Mouse (Mus musculus) stomach, embryonic 15.5 days (tissue): ENCODE results near the gene Smok3b. TPM values are rescaled to one million over a fixed set of nuclear protein-coding genes. Genes with fewer than 3 reads are reported as not detected.
A peak's percentile ranks its signal among the peaks of the same experiment; 100 is the strongest.
"Not testable (repeated sequence)": the region's sequence is repeated elsewhere in the genome, so short reads cannot be mapped to it uniquely, and the experiment has no call there.

Experiments used
- ATAC-seq: fragments of 200-750 bp; cut with Nextera tagmentation; 2 replicates; pipeline ENCODE4 v1.8.0; 2017; ENCODE audit warnings: low read depth, moderate number of reproducible peaks, moderate TSS enrichment; ENCODE audit not compliant: insufficient read depth, low FRiP score
- H3K27ac ChIP-seq: fragments of 300-500 bp; sonication (generic); 2 replicates; pipeline ENCODE4 v1.5.1; 2015; ENCODE audit warnings: mild to moderate bottlenecking, inconsistent platforms
- H3K27me3 ChIP-seq: fragments of 300-500 bp; sonication (generic); replicated peaks from 2 replicates; pipeline ENCODE4 v1.6.1; 2015; ENCODE audit warnings: inconsistent platforms
- H3K36me3 ChIP-seq: fragments of 300-500 bp; sonication (generic); 2 replicates; pipeline ENCODE4 v1.6.1; 2015; ENCODE audit warnings: inconsistent platforms
- H3K4me1 ChIP-seq: fragments of 300-500 bp; sonication (generic); 2 replicates; pipeline ENCODE4 v1.6.1; 2015; ENCODE audit warnings: inconsistent platforms
- H3K4me2 ChIP-seq: fragments of 300-500 bp; sonication (generic); 2 replicates; pipeline ENCODE4 v1.6.1; 2015; ENCODE audit warnings: mild to moderate bottlenecking, inconsistent platforms
- H3K4me3 ChIP-seq: fragments of 300-500 bp; sonication (generic); replicated peaks from 2 replicates; pipeline ENCODE4 v1.5.1; 2015; ENCODE audit warnings: inconsistent platforms
- H3K9ac ChIP-seq: fragments of 300-500 bp; sonication (generic); 2 replicates; pipeline ENCODE4 v1.6.1; 2015; ENCODE audit warnings: inconsistent platforms
- H3K9me3 ChIP-seq: fragments of 300-500 bp; sonication (generic); 2 replicates; pipeline ENCODE4 v1.6.1; 2016; ENCODE audit warnings: inconsistent platforms
- WGBS: fragments of 180-500 bp; shearing (Covaris S2); methylation state at CpG from one replicate; pipeline ENCODE4 v1.1.7; 2015; 5-methylcytosine and 5-hydroxymethylcytosine counted together
- polyA plus RNA-seq: library from polyadenylated mRNA; unstranded; fragments of >200 nt; fragmentation: Nextera tagmentation; extraction: Ambion mirVana; gene quantifications from 2 replicates; pipeline ENCODE4 v1.2.1, GENCODE M21; 2015

The Smok3b gene
- polyA plus RNA-seq, 1 experiment from 2014 or later: not detected

DNA sequence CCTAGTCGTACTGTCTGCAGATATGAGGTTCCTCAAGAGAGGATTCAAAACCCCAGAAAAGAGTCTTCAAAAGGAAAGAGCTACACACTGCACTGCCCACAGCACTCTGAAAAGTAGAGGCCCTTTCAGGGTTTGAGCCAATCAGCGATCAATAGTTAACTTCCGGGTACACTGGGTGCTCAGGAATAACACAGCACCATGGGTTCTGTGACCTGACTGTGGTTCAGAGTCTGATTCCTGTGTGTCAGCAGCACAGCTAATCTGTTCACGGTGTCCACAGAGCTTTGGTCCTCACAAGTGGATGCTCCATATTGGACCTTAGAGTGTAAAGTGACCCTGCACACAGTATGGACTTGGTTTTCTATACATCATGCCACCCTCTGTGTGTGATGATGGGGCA, 1.7 kb upstream of the Smok3b start:
- H3K27me3 ChIP-seq, H3K4me3 ChIP-seq, H3K9ac ChIP-seq, H3K4me1 ChIP-seq, H3K4me2 ChIP-seq, H3K27ac ChIP-seq, H3K9me3 ChIP-seq, ATAC-seq, H3K36me3 ChIP-seq: not testable (repeated sequence)
- 86% methylated on average over 4 of the region's 4 CpGs for WGBS

DNA sequence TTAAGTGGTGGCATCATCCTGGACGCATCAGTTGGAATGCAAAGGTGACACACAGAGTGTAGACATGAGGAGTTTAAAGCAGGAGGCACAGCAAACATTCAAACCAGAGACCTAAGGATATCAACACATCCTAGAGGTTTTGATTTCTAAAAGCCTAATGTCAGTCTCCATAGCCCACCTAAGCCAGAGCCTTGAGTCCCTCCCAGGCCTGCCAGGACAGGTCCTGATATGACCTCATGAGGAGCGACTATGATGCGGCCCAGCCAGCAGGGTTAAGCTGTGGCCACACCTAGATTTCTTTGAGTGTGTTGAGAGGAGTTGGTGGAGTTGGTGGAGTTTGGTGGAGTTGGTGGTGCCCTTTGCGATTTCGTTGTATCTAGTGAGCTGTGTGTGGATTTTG, 31.7 kb downstream of the Smok3b start, which contains the start of gene Smok3c:
TSS of gene Smok3c (plus strand) at position 301 of the 400 bp plus-strand sequence.
- not testable (repeated sequence) for H3K9me3 ChIP-seq, H3K4me1 ChIP-seq, H3K27me3 ChIP-seq, H3K4me3 ChIP-seq, H3K4me2 ChIP-seq, H3K36me3 ChIP-seq, ATAC-seq, H3K27ac ChIP-seq, H3K9ac ChIP-seq
- WGBS: no CpG with 5 or more reads among the region's 5 CpGs

DNA sequence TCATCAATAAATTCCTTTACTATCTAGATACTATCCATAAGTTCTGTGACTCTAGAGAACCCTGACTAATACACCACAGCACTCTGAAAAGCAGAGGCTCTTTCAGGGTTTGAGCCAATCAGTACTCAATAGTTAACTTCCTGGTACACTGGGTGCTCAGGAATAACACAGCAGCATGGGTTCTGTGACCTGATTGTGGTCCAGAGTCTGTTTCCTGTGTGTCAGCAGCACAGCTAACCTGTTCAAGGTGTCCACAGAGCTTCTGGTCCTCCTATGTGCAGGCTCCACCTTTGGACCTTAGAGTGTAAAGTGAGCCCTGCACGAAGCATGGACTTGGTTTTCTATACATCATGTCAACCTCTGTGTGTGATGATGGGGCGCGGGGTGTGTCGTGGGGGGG, 52.6 kb downstream of the Smok3b start:
- Histone ChIP-seq H3K36me3 (no peaks in the 10 kb centered on the region), H3K4me1 (no peaks in the 10 kb centered on the region), H3K27me3 (no peaks in the 10 kb centered on the region), H3K4me2 (no peak overlapping the region), H3K9ac (no peak overlapping the region), H3K9me3 (no peaks in the 10 kb centered on the region), H3K27ac (no peak overlapping the region), H3K4me3 (no peak overlapping the region)
- 85% methylated on average over 4 of the region's 4 CpGs for WGBS
- ATAC-seq: no peak

GRCm38 (mm10) chr5:138075684-138076083, 54.5 kb downstream of the Smok3b start:
- H3K27me3 ChIP-seq: no peaks in the 10 kb centered on the region

GRCm38 (mm10) chr5:138076148-138076547, 54.9 kb downstream of the Smok3b start:
- ATAC-seq: no peak

More at GRCm38 (mm10) chr5:138075684-138076083, 54.5 kb downstream of the Smok3b start:
- Histone ChIP-seq H3K36me3 (no peaks in the 10 kb centered on the region), H3K9ac (no peak overlapping the region), H3K4me3 (no peak overlapping the region), H3K4me2 (no peak overlapping the region), H3K9me3 (no peaks in the 10 kb centered on the region), H3K4me1 (no peaks in the 10 kb centered on the region), H3K27ac (no peak overlapping the region)
- ATAC-seq: no peak
- 73% methylated on average over 3 of the region's 3 CpGs for WGBS

GRCm38 (mm10) chr5:138080456-138080855, 59.2 kb downstream of the Smok3b start:
- H3K27me3 ChIP-seq: no peaks in the 10 kb centered on the region
- no peaks in the 10 kb centered on the region for H3K4me1 ChIP-seq
- no peak overlapping the region for H3K27ac ChIP-seq
- H3K4me2 ChIP-seq: no peak overlapping the region
- H3K4me3 ChIP-seq: no peak overlapping the region
- ATAC-seq: no peak
- no peaks in the 10 kb centered on the region for H3K9me3 ChIP-seq
- H3K9ac ChIP-seq: no peak overlapping the region
- no peaks in the 10 kb centered on the region for H3K36me3 ChIP-seq
- 85% methylated on average over 5 of the region's 5 CpGs for WGBS

More at GRCm38 (mm10) chr5:138076148-138076547, 54.9 kb downstream of the Smok3b start:
- H3K4me3 ChIP-seq: no peak overlapping the region
- H3K27ac ChIP-seq: no peak overlapping the region
- no peak overlapping the region for H3K9ac ChIP-seq
- no peaks in the 10 kb centered on the region for H3K36me3 ChIP-seq
- no peak overlapping the region for H3K4me2 ChIP-seq
- no peaks in the 10 kb centered on the region for H3K4me1 ChIP-seq
- WGBS: 56% methylated on average over 2 of the region's 2 CpGs
- H3K9me3 ChIP-seq: no peaks in the 10 kb centered on the region
- no peaks in the 10 kb centered on the region for H3K27me3 ChIP-seq

GRCm38 (mm10) chr5:138081446-138081845, 60.2 kb downstream of the Smok3b start:
- H3K4me1 ChIP-seq: no peaks in the 10 kb centered on the region
- H3K9ac ChIP-seq: no peak overlapping the region
- no peaks in the 10 kb centered on the region for H3K27me3 ChIP-seq
- no peak overlapping the region for H3K4me3 ChIP-seq
- no peaks in the 10 kb centered on the region for H3K36me3 ChIP-seq
- ATAC-seq: no peak
- 86% methylated on average over 9 of the region's 9 CpGs for WGBS
- H3K27ac ChIP-seq: no peak overlapping the region
- no peaks in the 10 kb centered on the region for H3K9me3 ChIP-seq
- no peak overlapping the region for H3K4me2 ChIP-seq

DNA sequence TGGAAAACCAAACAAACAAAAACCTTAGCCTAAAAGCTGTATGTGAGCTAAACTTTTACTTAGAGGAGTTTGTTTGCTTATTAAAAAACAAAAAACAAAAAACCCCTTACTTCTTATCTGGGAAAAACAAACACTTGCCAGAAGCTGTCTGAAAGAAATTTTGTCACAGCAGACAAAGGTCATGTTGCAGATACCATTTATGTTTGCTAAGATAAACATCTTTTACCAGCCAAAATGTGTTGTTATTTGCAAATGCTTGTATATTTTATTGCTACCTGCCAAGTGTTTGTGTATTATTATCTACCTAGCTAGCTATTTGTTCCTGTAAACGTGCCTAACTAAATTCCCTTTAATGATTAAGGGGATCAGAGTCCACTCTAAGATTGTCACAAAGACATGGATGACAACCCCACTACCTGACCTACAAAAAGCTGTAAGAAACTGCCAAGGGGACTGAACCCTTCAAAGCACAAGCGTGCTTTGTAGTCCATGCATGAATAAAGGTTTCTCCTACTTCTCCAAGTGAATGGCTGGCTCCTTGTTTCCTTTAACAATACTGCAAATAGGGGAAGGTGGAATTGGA, 62.2 kb downstream of the Smok3b start:
- 58% methylated on average over 2 of the region's 2 CpGs for WGBS
- Histone ChIP-seq H3K4me3 (no peak overlapping the region), H3K4me1 (no peaks in the 10 kb centered on the region), H3K9ac (no peak overlapping the region), H3K27ac (no peak overlapping the region), H3K36me3 (no peaks in the 10 kb centered on the region), H3K4me2 (no peak overlapping the region), H3K9me3 (no peaks in the 10 kb centered on the region), H3K27me3 (no peaks in the 10 kb centered on the region)
- ATAC-seq: no peak

- ATAC-seq: no peak
Observed at GRCm38 (mm10) chr5:138083936-138084335, 62.7 kb downstream of the Smok3b start.

GRCm38 (mm10) chr5:138084507-138084906, 63.3 kb downstream of the Smok3b start:
- Histone ChIP-seq H3K9ac (no peak overlapping the region), H3K36me3 (no peaks in the 10 kb centered on the region), H3K27me3 (no peaks in the 10 kb centered on the region), H3K9me3 (no peaks in the 10 kb centered on the region), H3K4me3 (peak overlapping the region; percentile 100), H3K4me1 (no peaks in the 10 kb centered on the region), H3K27ac (no peak overlapping the region), H3K4me2 (peak overlapping the region; percentile 69)
- 36% methylated on average over 2 of the region's 2 CpGs for WGBS
- no peak for ATAC-seq

More at GRCm38 (mm10) chr5:138083936-138084335, 62.7 kb downstream of the Smok3b start:
- Histone ChIP-seq H3K4me2 (no peak overlapping the region), H3K9me3 (no peaks in the 10 kb centered on the region), H3K36me3 (no peaks in the 10 kb centered on the region), H3K9ac (no peak overlapping the region), H3K4me1 (no peaks in the 10 kb centered on the region), H3K4me3 (no peak overlapping the region), H3K27ac (no peak overlapping the region), H3K27me3 (no peaks in the 10 kb centered on the region)
- 90% methylated on average over 2 of the region's 2 CpGs for WGBS

DNA sequence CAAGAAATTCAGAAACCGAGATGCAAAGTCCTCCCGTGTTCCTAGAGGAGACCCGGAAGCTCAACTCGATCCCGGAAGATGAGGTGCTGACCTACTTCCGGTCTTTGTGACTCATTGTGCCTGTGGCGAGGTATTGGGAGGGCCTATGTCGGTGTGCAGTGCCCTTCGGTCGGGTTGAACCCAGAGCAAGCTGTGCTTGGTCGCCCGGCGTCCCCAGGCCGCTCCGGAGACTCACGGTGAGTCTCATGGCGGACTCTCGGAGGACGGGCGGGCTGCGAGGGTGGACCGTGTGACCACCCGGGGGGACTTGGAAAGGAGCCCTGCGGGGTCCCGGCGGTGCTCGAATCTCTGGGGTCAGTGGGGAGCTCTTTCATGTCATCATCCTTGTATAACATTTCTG, 63.8 kb downstream of the Smok3b start, which contains the start of gene Zkscan1:
TSS of gene Zkscan1 (plus strand) at position 89 of the 400 bp plus-strand sequence.
- no peaks in the 10 kb centered on the region for H3K4me1 ChIP-seq

DNA sequence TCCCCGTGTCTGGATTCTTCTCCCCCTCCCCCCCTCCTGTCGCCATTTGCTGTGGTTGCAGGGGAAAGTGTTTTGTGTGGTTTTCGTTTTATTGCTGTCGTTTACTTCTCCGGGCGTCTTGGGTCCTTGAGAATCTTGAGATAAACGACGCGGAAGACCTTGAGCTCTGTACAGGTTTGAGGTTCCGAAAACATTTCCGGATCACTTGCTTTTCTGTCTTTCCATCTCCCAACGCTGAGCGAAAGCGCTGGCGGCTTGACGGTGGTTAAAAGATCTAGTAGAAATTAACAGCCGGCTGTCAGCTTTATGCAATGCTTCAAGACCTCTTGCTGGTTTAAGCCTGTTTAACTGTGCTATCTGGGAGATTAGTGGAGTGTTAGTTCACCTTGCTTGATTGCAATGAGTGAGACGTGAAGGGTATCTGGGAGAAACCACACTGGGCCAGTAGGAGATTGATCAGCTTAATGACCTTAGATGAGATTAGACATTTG, 64.2 kb downstream of the Smok3b start:
- no peak for ATAC-seq
- Histone ChIP-seq H3K4me3 (peak overlapping the region; percentile 100), H3K9me3 (no peaks in the 10 kb centered on the region), H3K4me2 (peak overlapping the region; percentile 69), H3K4me1 (no peaks in the 10 kb centered on the region), H3K9ac (peak overlapping the region; percentile 100), H3K27me3 (no peaks in the 10 kb centered on the region), H3K27ac (peak overlapping the region; percentile 88), H3K36me3 (no peaks in the 10 kb centered on the region)
- WGBS: 0% methylated on average over 18 of the region's 18 CpGs

More for the DNA sequence above, 63.8 kb downstream of the Smok3b start, which contains the start of gene Zkscan1:
- no peaks in the 10 kb centered on the region for H3K36me3 ChIP-seq
- WGBS: under 1% methylated on average over 27 of the region's 27 CpGs
- peak within 1 kb of the TSS; percentile 100 for H3K9ac ChIP-seq
- peak within 1 kb of the TSS; percentile 100 for H3K4me3 ChIP-seq
- H3K4me2 ChIP-seq: peak within 1 kb of the TSS; percentile 69
- no peaks in the 10 kb centered on the region for H3K27me3 ChIP-seq
- H3K27ac ChIP-seq: peak within 1 kb of the TSS; percentile 88
- no peaks in the 10 kb centered on the region for H3K9me3 ChIP-seq
- peak; percentile 89 for ATAC-seq
